Mouse (Mus musculus) liver, adult (tissue): Measurements from ENCODE around the gene Il1b.

Experiments
- GATA4 ChIP-seq: IDR thresholded peaks from 2 replicates; pipeline ENCODE4 v1.6.1; 2014; ENCODE audit warnings: mild to moderate bottlenecking, low read length; ENCODE audit not compliant: insufficient replicate concordance

Gene Il1b

GRCm38 (mm10) chr2:129383512-129384271, 12.8 kb upstream of the Il1b start:
- peak; percentile 98 for TF ChIP-seq GATA4

DNA sequence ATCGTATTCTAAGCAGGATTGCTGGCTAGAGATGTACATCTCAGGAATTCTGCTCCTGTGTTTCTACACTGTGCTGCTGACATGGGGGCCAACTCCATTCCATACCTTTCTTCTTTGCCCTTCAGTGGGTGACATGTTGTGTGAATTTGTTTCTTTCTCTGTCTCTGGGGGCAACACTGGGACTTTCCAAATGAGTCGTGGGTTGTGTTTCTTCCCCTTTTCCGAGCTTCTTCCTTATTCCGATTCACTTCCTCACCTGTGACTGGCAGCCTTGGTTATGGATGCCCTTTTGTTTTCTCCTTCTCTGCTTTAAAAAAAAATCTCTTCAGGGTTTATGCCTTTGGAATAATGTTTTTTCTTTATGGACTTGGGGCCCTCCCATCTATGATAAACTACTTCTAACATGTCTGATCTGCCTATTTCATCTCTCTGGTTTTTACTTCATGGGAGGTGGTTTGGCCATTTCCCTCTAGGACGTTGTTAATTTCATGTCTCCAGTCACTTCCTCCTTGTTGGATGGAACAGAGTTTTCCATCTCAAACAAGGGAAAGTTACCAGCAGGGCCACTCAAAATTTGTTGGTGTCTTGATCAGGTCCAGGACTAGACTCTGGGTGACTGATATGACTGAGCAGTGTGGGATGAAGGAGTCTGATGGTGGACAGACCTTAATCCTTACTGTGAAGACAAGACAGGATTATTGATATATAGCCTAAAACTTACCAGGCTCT, 10.0 kb upstream of the Il1b start:
- TF ChIP-seq GATA4: no peak

DNA sequence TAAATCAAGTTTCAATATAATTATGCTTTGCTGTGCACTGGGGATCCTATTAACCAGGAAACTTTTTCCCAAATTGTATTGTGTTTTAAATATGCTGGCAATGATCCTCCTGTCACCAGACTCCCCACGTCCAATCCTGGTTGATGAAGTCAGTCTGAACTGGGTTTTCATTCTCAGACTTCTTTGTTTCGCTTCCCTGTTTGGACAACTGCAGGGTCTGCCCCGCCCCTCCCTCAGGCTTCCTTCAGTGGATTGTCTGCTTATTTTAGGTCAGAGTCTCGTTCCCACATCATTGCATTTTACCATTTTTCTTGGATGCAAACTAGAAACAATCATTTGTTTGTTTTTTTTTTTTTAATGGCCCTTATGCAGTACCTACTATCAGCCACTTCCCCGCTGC, 9.3 kb upstream of the Il1b start:
- no peak for TF ChIP-seq GATA4

DNA sequence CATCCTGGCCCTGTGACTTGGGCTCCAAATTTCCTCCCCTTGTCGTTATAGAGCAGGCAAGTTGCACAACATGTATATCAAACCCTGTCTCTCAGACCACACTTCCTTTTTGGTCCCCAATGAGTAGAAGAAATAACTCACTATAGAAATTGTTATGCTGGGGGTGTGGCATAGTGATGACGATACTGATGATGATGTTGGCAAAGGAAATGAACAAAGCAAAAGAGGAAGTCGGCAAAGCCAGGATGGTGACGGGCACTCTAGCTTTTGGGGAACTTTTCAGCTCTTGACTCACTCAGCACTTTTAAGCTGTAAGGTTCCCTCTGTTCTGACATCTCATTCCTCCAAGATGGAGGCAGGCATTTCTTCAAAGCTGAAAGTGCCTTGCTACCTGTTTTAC, 2.4 kb upstream of the Il1b start:
- TF ChIP-seq GATA4: no peak

DNA sequence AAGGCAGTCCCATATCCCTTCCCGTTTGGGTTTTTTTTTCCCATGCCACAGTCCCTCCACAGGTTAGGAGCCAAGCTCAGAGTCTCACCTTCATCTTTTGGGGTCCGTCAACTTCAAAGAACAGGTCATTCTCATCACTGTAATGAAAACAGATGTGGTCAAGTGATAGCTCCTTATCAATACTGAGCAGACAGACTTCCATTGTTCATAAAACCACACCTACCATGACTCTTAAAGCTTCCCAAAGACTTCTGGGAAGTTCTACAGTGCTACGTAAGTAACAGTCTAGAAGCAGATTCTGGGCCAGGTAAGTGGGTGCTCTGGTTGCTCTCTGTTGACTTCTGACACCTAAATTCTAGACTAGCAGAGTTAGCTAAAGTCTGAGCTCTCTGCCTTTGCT, 1.3 kb downstream of the Il1b start:
- TF ChIP-seq GATA4: no peak

GRCm38 (mm10) chr2:129368795-129369194, 2.1 kb downstream of the Il1b start:
- TF ChIP-seq GATA4: no peak

GRCm38 (mm10) chr2:129368106-129368505, 2.8 kb downstream of the Il1b start:
- TF ChIP-seq GATA4: no peak

GRCm38 (mm10) chr2:129367246-129367645, 3.7 kb downstream of the Il1b start:
- TF ChIP-seq GATA4: no peak

DNA sequence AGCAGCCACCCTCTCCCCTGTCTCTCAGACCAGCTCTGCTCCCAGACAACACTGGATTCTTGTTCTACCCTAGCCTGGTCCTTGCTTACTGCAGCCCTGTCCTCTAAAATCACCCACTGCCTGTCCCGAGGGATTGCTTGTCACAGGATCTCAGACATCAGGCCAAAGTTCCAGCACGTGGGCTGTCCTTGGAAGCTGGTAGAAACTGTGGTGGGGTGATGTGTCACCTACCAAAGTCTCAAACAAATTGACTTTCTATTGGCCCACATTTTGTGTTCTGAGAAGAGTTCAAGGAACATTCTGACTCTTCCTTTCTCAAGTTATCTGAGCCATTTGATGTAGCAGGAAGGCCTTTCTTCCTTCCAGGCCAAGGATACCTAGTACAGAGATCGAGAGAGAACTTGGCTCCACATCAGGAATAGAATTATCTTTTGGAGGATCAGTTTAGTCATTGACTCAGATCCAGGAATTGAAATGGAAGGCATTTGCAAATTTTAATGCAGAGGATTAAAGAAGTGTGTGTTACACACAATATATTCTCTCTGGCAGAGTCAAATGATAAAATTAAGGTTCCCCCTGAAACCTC, 9.9 kb downstream of the Il1b start:
- peak; percentile 56; the same call in 1 of the 2 replicates for TF ChIP-seq GATA4

DNA sequence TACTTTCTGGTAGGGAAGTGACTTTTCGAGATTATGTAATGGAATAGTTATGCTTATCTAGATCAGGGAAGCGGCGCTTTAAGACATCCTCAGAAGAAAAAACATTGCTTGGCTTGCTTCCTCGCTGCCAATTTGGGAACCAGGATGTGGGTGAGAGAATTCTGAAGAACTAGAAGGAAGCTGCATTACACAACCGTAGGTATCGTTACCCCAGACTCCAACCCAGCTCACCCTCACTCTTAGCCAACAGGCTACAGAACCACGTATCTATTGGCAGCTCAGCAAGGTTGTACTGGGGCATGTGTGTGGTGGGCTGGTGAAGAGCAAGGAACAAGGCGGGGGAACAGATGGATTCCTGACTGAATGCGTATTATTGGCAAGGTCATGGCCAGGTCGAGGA, 10.7 kb downstream of the Il1b start:
- TF ChIP-seq GATA4: peak; percentile 82; the same call in 1 of the 2 replicates

DNA sequence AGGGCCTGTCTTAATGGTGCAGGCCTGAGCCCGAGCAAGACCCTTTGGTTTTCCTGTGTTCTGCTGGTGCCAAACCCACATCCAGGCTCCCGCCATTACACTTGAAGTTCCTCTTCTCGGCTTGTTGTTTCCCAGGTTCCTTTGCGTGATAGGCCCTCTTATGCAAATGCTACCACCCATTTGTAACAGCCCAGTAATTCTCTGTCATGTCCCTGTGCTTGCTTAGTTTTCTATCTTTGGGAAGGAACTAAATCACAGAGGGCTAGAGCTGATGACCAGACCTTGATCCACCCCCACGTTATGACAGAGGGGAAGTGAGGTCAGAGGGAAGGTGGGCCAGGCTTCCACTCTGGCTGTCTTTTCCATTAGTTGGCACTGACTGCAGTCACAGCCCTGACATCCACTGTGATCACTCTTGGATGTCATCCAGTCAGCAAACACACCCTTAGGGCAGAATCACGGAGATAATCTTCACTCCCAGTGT, 32.8 kb downstream of the Il1b start:
- peak; percentile 30; the same call in 1 of the 2 replicates for TF ChIP-seq GATA4

- TF ChIP-seq GATA4: no peak
Measured at GRCm38 (mm10) chr2:129333471-129333870, 37.5 kb downstream of the Il1b start.

DNA sequence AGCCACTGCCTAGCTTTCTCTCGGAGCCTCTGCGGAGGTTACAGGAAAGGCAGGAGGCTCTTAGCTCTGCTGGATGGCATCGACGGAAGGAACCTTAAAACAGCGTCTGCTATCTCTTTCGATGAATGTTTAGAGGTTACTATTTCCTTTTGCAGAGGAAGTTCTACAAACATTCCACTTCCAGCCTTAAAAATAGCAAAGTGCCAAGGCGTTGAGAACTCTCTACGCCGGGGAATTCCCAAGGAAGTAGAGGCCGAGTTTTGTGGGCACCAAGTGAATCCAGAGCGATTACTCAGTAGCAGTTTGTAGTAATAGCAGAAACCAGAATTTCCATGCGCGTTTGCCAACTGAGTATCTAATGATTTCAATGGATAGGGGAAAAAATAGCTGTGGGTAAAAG, 40.4 kb downstream of the Il1b start:
- peak; percentile 53; the same call in 1 of the 2 replicates for TF ChIP-seq GATA4

GRCm38 (mm10) chr2:129330024-129330423, 40.9 kb downstream of the Il1b start:
- peak; percentile 40; the same call in 1 of the 2 replicates for TF ChIP-seq GATA4

DNA sequence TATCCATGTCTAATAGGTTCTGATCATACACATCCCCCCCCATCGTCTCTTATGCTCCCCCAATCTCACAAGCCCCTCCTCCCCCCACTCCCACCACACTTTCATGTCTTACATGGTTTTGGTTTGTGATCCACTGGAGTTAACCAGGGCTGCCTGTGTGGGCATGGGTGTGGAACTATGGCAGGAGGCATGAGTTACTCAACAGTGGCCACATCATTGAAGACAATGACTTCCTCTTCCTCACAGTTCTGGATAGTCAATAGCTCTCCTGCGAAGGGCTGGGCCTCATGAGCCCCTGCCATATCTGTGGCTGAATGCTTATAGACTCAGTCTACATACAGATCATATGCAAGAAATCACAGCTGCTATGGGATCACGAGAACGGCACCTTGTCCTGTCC, 42.7 kb downstream of the Il1b start:
- no peak for TF ChIP-seq GATA4

DNA sequence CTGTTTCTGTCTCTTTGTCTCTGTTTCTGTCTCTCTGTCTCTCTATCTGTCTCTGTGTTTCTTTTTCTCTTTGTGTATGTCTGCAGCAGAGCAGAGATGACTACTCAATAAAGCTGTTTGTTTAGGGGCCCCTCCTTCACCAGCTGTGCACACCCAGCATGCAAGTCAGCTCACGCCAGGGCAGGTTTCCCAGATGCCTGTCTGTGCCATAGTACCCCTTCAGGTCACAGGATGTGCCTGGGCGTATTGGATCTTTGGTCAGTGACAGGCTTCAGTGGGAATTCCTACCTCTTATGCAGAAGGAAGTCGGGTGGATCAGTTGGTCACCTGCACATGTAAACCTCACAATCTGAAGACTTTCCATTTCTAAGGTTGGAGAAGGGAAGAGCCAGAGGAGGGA, 46.7 kb downstream of the Il1b start:
- TF ChIP-seq GATA4: no peak
